Mouse (Mus musculus): Measurements from ENCODE around the gene Cacna1c. TPM values are rescaled to one million over a fixed set of nuclear protein-coding genes. Genes with fewer than 3 reads are reported as not detected.

Gene Cacna1c
- polyA plus RNA-seq, 1 experiment from 2014 or later = 0.64 TPM

DNA sequence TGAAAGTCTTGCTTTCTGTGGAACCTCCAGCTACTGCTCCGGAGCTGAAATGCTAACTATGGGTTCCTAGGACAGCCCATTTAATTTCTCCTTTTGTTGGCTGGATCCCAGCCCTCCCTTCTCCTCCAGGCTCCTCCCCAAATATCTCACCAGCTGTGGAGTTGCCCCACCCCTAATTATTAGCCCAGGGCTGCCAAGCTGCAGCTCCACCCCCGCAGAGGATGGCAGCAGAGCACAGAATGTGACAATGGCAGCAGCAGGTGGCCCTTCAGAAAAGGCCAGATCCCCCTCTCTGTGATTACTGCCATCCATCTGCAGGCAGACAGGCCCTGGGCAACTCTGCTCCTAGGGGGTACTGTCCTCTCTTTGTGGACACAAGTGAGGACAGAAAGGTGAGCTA, 350.4 kb downstream of the Cacna1c start:
- ATAC-seq = peak; percentile 64; the same call in 1 of the 2 replicates
- no peak overlapping the region for H3K27ac ChIP-seq
- H3K4me3 ChIP-seq = no peak overlapping the region
- H3K4me1 ChIP-seq = peaks cover 32% of the 10 kb centered on the region
- H3K9ac ChIP-seq = no peak overlapping the region
- H3K4me2 ChIP-seq = no peak overlapping the region
- no peaks in the 10 kb centered on the region for H3K27me3 ChIP-seq (replicated peaks)
- WGBS (ENCODE audit: insufficient replicate concordance) = 13% methylated on average over 2 of the region's 2 CpGs
- H3K9me3 ChIP-seq (replicated peaks) = no peaks in the 10 kb centered on the region
- no peaks in the 10 kb centered on the region for H3K36me3 ChIP-seq

DNA sequence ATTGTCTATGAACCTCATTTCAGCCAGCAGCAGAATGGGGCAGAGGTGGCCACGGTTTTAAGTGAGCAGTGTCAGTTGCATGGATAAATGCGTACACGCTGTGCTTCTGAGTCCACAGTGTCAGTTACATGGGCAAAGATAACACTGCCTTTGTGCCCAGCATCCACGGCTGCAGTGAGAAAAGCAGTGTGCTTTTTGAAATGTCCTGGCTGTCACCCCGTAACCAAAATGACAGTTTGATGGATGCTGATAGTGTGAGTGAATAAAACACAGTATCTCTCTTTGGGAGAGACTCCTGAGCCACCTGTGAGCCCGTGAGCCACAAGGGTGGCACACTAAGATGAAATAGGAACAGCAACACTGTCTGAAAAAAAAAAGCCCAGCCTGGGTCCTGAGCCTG, 351.0 kb downstream of the Cacna1c start:
- no peak overlapping the region for H3K4me2 ChIP-seq
- H3K4me3 ChIP-seq = no peak overlapping the region
- peaks cover 33% of the 10 kb centered on the region for H3K4me1 ChIP-seq
- 53% methylated on average over 6 of the region's 6 CpGs for WGBS (ENCODE audit: insufficient replicate concordance)
- H3K27ac ChIP-seq = no peak overlapping the region
- no peaks in the 10 kb centered on the region for H3K9me3 ChIP-seq (replicated peaks)
- no peak overlapping the region for H3K9ac ChIP-seq
- no peaks in the 10 kb centered on the region for H3K36me3 ChIP-seq
- no peak for ATAC-seq
- no peaks in the 10 kb centered on the region for H3K27me3 ChIP-seq (replicated peaks)

- H3K36me3 ChIP-seq = no peaks in the 10 kb centered on the region
- H3K27me3 ChIP-seq (replicated peaks) = no peaks in the 10 kb centered on the region
- no peak overlapping the region for H3K4me2 ChIP-seq
- no peak overlapping the region for H3K9ac ChIP-seq
- H3K9me3 ChIP-seq (replicated peaks) = no peaks in the 10 kb centered on the region
- no peak overlapping the region for H3K4me3 ChIP-seq
- ATAC-seq = peak; percentile 72; the same call in 1 of the 2 replicates
- 52% methylated on average over 8 of the region's 8 CpGs for WGBS (ENCODE audit: insufficient replicate concordance)
- H3K27ac ChIP-seq = no peak overlapping the region
- H3K4me1 ChIP-seq = peaks cover 49% of the 10 kb centered on the region
Measured at GRCm38 (mm10) chr6:118843566-118843965, 352.7 kb downstream of the Cacna1c start.

- no peak overlapping the region for H3K4me3 ChIP-seq
- no peak overlapping the region for H3K4me2 ChIP-seq
- 85% methylated on average over 2 of the region's 2 CpGs for WGBS (ENCODE audit: insufficient replicate concordance)
- peaks cover 62% of the 10 kb centered on the region for H3K4me1 ChIP-seq
- H3K9ac ChIP-seq = no peak overlapping the region
- H3K27me3 ChIP-seq (replicated peaks) = no peaks in the 10 kb centered on the region
- ATAC-seq = no peak
- no peaks in the 10 kb centered on the region for H3K9me3 ChIP-seq (replicated peaks)
- H3K36me3 ChIP-seq = no peaks in the 10 kb centered on the region
- H3K27ac ChIP-seq = no peak overlapping the region
Measured at GRCm38 (mm10) chr6:118841892-118842291, 354.3 kb downstream of the Cacna1c start.

DNA sequence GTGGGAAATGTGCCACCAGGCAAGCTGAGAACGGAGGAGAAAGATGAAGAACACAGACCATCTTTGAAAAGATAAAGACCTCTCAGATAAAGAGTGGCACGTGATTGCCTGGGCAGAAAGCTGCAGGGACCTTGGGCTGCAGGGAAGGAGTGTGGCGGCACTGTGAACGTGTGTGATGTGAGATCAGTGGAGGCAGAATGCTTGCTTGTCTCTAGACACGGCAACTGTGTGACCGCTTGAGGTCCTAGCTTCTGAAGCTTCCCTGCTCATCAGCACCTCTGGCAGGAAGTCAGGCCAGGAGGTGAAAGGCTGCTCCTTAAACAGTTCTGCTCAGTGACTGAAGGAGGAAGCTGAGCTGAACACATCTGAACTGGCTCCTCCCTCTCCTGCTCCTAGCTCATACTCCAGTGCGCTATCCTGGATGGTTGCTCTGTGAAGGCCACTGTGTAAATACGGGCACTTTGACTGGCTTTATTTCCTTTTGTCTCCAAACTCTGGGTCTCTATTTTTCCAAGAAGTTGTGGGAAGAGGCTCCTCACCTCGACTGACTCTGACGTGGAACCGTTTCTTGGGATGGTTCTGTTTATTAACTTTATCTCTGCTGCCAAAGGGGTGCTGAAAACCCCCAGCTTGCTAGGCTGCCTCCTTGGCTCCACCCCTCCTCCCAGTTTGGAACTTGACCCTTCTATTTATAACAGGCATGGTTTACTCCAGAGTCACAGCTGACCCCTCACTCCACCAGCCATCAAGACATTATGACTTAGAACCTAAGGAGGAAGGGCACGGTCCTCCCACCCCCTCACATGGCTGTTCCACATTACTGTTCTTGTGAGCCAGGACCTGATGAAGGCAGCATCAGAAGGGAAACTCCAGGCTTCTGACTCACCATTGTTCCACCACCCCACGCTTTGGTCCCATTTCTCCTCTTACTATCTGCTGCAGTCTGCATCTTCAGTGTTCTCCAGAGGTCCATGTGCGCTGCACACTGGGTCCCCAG, 357.0 kb downstream of the Cacna1c start:
- Histone ChIP-seq H3K36me3 (no peaks in the 10 kb centered on the region), H3K27me3 (replicated peaks) (no peaks in the 10 kb centered on the region), H3K9ac (peak overlapping the region; percentile 12), H3K4me2 (peak overlapping the region; percentile 51), H3K4me3 (no peak overlapping the region; the same call in 1 of the 2 replicates), H3K27ac (peak overlapping the region; percentile 47), H3K4me1 (peaks cover 61% of the 10 kb centered on the region), H3K9me3 (replicated peaks) (no peaks in the 10 kb centered on the region)
- peak; percentile 74 for ATAC-seq
- 23% methylated on average over 14 of the region's 14 CpGs for WGBS (ENCODE audit: insufficient replicate concordance)

DNA sequence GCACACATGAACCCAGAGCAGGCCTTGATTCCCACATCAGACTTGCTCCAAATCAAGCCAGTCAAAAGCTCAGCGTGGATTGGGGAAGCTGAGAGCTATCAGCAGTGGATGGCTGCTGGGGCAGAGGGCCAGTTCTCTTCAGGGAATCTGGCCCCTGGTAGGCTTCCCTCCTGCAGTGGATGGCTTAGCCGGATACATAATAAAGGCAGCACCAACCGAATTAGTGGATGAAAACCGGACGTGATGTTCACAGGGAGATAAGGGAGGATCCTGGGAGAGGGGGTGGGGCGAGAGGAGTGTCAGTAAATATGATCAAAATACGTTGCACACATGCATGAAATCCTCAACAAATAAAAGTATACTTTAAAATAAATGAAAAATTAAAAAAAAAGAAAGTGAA, 359.5 kb downstream of the Cacna1c start:
- H3K9me3 ChIP-seq (replicated peaks) = no peaks in the 10 kb centered on the region
- ATAC-seq = no peak; the same call in 1 of the 2 replicates
- peak overlapping the region; percentile 37 for H3K4me2 ChIP-seq
- 0 out of 2 replicates have a peak overlapping the region, but pooled peaks have one; percentile 34 for H3K27ac ChIP-seq
- no peaks in the 10 kb centered on the region for H3K27me3 ChIP-seq (replicated peaks)
- WGBS (ENCODE audit: insufficient replicate concordance) = 12% methylated on average over 7 of the region's 7 CpGs
- H3K36me3 ChIP-seq = no peaks in the 10 kb centered on the region
- peaks cover 72% of the 10 kb centered on the region for H3K4me1 ChIP-seq
- H3K4me3 ChIP-seq = no peak overlapping the region
- H3K9ac ChIP-seq = no peak overlapping the region

GRCm38 (mm10) chr6:118834046-118834445, 362.2 kb downstream of the Cacna1c start:
- Histone ChIP-seq H3K9ac (no peak overlapping the region), H3K9me3 (replicated peaks) (no peaks in the 10 kb centered on the region), H3K27me3 (replicated peaks) (no peaks in the 10 kb centered on the region), H3K4me2 (no peak overlapping the region), H3K27ac (no peak overlapping the region), H3K4me3 (no peak overlapping the region), H3K36me3 (no peaks in the 10 kb centered on the region), H3K4me1 (peaks cover 77% of the 10 kb centered on the region)
- no peak for ATAC-seq
- WGBS (ENCODE audit: insufficient replicate concordance) = 63% methylated on average over 8 of the region's 8 CpGs

- H3K36me3 ChIP-seq = no peaks in the 10 kb centered on the region
- H3K27me3 ChIP-seq (replicated peaks) = no peaks in the 10 kb centered on the region
- H3K9me3 ChIP-seq (replicated peaks) = no peaks in the 10 kb centered on the region
- H3K27ac ChIP-seq = peak overlapping the region; percentile 33; the same call in 1 of the 2 replicates
- no peak overlapping the region for H3K4me3 ChIP-seq
- 31% methylated on average over 6 of the region's 7 CpGs for WGBS (ENCODE audit: insufficient replicate concordance)
- H3K9ac ChIP-seq = no peak overlapping the region
- peaks cover 67% of the 10 kb centered on the region for H3K4me1 ChIP-seq
- peak; percentile 55 for ATAC-seq
- H3K4me2 ChIP-seq = 0 out of 2 replicates have a peak overlapping the region, but pooled peaks have one; percentile 3
Measured at GRCm38 (mm10) chr6:118833049-118833448, 363.2 kb downstream of the Cacna1c start.

GRCm38 (mm10) chr6:118832616-118833015, 363.6 kb downstream of the Cacna1c start:
- H3K27me3 ChIP-seq (replicated peaks) = no peaks in the 10 kb centered on the region
- WGBS (ENCODE audit: insufficient replicate concordance) = 38% methylated on average over 2 of the region's 2 CpGs
- H3K4me1 ChIP-seq = peaks cover 63% of the 10 kb centered on the region
- H3K4me3 ChIP-seq = no peak overlapping the region
- ATAC-seq = peak; percentile 59
- H3K9ac ChIP-seq = no peak overlapping the region
- H3K9me3 ChIP-seq (replicated peaks) = no peaks in the 10 kb centered on the region
- H3K4me2 ChIP-seq = 0 out of 2 replicates have a peak overlapping the region, but pooled peaks have one; percentile 3
- H3K36me3 ChIP-seq = no peaks in the 10 kb centered on the region
- peak overlapping the region; percentile 33; the same call in 1 of the 2 replicates for H3K27ac ChIP-seq

- H3K36me3 ChIP-seq = no peaks in the 10 kb centered on the region
- H3K27me3 ChIP-seq (replicated peaks) = no peaks in the 10 kb centered on the region
- 23% methylated on average over 5 of the region's 5 CpGs for WGBS (ENCODE audit: insufficient replicate concordance)
- ATAC-seq = peak; percentile 81
- peaks cover 50% of the 10 kb centered on the region for H3K4me1 ChIP-seq
- H3K4me2 ChIP-seq = peak overlapping the region; percentile 32
- peak overlapping the region; percentile 1; the same call in 1 of the 2 replicates for H3K9ac ChIP-seq
- no peak overlapping the region for H3K4me3 ChIP-seq
- no peaks in the 10 kb centered on the region for H3K9me3 ChIP-seq (replicated peaks)
- peak overlapping the region; percentile 43; the same call in 1 of the 2 replicates for H3K27ac ChIP-seq
Measured at GRCm38 (mm10) chr6:118830851-118831250, 365.4 kb downstream of the Cacna1c start.

DNA sequence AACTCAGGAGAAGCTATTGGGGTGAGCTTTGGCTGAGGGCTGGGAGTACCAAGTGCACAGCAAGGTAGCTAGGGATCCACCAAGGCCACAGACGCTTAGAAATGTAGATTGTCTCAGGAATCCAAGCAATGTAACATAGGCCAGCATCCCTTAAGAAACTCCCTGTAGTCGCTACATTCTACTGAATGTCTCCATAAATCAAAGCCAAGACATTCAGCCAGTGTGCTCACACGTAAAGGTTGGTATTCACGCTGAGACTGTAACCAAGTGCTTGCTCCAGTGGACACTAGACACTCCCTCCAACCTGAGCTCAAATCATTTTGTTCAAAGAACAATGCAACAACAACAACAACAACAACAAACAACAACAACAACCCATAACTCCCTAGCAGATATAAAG, 368.0 kb downstream of the Cacna1c start:
- no peak for ATAC-seq
- Histone ChIP-seq H3K9ac (no peak overlapping the region), H3K9me3 (replicated peaks) (no peaks in the 10 kb centered on the region), H3K27me3 (replicated peaks) (no peaks in the 10 kb centered on the region), H3K4me2 (no peak overlapping the region), H3K4me3 (no peak overlapping the region), H3K36me3 (no peaks in the 10 kb centered on the region), H3K4me1 (peaks cover 32% of the 10 kb centered on the region), H3K27ac (no peak overlapping the region)
- 67% methylated on average over 4 of the region's 4 CpGs for WGBS (ENCODE audit: insufficient replicate concordance)

- Histone ChIP-seq H3K4me1 (peaks cover 25% of the 10 kb centered on the region), H3K4me3 (no peak overlapping the region), H3K27me3 (replicated peaks) (no peaks in the 10 kb centered on the region), H3K9ac (no peak overlapping the region), H3K36me3 (no peaks in the 10 kb centered on the region), H3K27ac (no peak overlapping the region), H3K4me2 (no peak overlapping the region), H3K9me3 (replicated peaks) (no peaks in the 10 kb centered on the region)
- ATAC-seq = no peak
- 69% methylated on average over 8 of the region's 8 CpGs for WGBS (ENCODE audit: insufficient replicate concordance)
Measured at GRCm38 (mm10) chr6:118827560-118827959, 368.7 kb downstream of the Cacna1c start.

All from liver, embryonic 12.5 days (tissue).